Mouse (Mus musculus) cerebellum, adult 2 months (tissue): ENCODE results near the gene Hsf4. TPM values are rescaled to one million over a fixed set of nuclear protein-coding genes. Genes with fewer than 3 reads are reported as not detected.

Experiments
- DNase-seq, 2 experiments: peaks; one replicate each; pipeline ENCODE4 v3.0.0; 2021
- H3K27ac ChIP-seq: fragments of 200-500 bp; 2 replicates; pipeline ENCODE4 v1.5.1; 2012; ENCODE audit warnings: low read length, control low read depth, inconsistent platforms; ENCODE audit not compliant: insufficient read depth
- H3K27me3 ChIP-seq: fragments of 200-500 bp; 2 replicates; pipeline ENCODE4 v1.6.1; 2012; ENCODE audit warnings: inconsistent platforms, mild to moderate bottlenecking, low read length, moderate library complexity; ENCODE audit not compliant: control insufficient read depth, insufficient read depth
- H3K4me1 ChIP-seq: fragments of 200-500 bp; 2 replicates; pipeline ENCODE4 v1.6.1; 2011; ENCODE audit warnings: low read length; ENCODE audit not compliant: control insufficient read depth, insufficient read depth
- H3K4me3 ChIP-seq: fragments of 200-500 bp; replicated peaks from 2 replicates; pipeline ENCODE3; 2011; ENCODE audit warnings: mild to moderate bottlenecking, low read depth, low read length, control low read depth; ENCODE audit not compliant: insufficient read depth
- CTCF ChIP-seq: fragments of 200-500 bp; IDR thresholded peaks from 2 replicates; pipeline ENCODE4 v1.5.1; 2011; ENCODE audit warnings: low read depth, mild to moderate bottlenecking, control low read depth, low read length, moderate library complexity, borderline replicate concordance; ENCODE audit not compliant: insufficient read depth
- POLR2A ChIP-seq: fragments of 200-500 bp; IDR thresholded peaks from 2 replicates; pipeline ENCODE4 v1.6.1; 2011; ENCODE audit warnings: low read length, control low read depth, borderline replicate concordance; ENCODE audit not compliant: insufficient read depth
- WGBS: fragments of 180-500 bp; shearing (Covaris S2); methylation state at CpG from one replicate; pipeline ENCODE4 v1.1.7; 2018; 5-methylcytosine and 5-hydroxymethylcytosine counted together
- polyA plus RNA-seq: library from polyadenylated mRNA; depleted of rRNA; stranded (reverse); fragments of >200 nt; gene quantifications from 2 replicates; pipeline ENCODE4 v1.2.3, GENCODE M21; 2012

The Hsf4 gene
- polyA plus RNA-seq, 1 experiment, result 24.5 TPM

DNA sequence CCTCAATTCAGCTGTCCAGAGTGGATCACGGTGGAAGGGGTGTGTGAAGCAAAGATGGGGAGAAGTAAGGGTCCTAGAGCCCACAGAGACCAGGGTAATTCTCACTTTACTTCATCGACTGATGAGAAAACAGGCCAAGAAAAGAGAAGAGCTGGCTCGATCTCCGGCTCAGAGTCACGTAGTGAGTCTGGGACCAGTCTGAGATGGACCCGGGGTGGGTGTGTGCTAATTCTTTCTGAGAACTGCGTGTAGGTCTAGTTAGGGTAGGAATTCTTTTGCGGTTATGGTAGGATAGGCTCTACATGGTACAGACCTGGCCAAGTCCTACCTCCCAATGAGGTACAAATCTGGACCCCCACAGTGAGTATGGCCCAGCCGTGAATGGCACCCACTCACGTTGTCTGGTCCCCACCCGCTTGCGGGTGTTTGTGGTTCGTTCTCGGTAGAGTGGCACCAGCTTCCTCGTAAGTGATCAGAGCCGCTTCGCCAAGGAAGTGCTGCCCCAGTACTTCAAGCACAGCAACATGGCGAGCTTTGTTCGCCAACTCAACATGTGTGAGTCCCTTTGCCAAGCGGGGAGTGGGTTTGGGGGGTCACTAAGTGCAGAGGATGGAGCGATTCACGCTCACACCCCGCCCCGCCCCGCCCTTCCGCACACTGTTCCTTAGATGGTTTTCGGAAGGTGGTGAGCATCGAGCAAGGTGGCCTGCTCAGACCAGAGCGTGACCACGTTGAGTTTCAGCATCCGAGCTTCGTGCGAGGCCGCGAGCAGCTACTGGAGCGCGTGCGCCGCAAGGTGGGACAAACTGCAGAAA lies 707 bp downstream of the Hsf4 start:
- Histone ChIP-seq H3K4me3 (no peak overlapping the region), H3K27ac (no peak overlapping the region), H3K4me1 (0 out of 2 replicates have a peak, but pooled peaks cover 3% of the 10 kb centered on the region), H3K27me3 (no peaks in the 10 kb centered on the region; the same call in 1 of the 2 replicates)
- no peak for DNase-seq
- TF ChIP-seq POLR2A (no peak), CTCF (no peak)
- 24% methylated on average over 39 of the region's 39 CpGs for WGBS

DNA sequence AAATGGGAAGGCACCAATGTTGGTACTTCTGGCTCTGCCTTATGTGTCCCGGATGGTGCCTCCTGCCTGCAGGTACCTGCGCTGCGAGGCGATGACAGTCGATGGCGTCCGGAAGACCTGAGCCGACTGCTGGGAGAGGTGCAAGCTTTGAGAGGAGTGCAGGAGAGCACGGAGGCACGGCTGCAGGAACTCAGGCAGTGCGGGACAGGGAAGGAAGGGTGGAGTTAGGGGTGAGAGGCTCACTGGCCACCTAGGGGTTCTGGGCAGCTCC lies 1.2 kb downstream of the Hsf4 start:
- 22% methylated on average over 11 of the region's 11 CpGs for WGBS
- H3K27me3 ChIP-seq, result no peaks in the 10 kb centered on the region; the same call in 1 of the 2 replicates
- no peak for DNase-seq
- peaks cover 3% of the 10 kb centered on the region; the same call in 1 of the 2 replicates for H3K4me1 ChIP-seq
- no peak overlapping the region for H3K27ac ChIP-seq
- TF ChIP-seq CTCF (no peak), POLR2A (no peak)
- H3K4me3 ChIP-seq, result no peak overlapping the region

DNA sequence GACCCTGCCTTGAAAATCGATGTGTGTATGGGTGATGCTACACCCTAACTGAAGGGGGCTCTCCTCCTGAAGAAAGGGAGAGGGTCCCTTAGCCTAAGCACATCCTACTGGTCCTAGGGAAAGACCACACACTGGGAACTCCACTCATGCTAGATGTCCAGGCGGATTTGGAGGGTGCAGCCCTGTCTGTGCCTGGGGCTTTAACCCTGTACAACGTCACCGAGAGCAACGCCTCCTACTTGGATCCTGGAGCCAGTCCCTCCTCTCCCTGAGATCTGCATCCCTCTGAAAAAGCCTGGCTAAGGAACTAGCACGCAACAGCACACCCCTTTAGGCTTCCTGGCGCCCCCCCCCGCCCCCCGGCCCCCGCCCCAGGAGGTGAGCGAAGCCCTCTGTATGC lies 5.8 kb downstream of the Hsf4 start:
- DNase-seq, result no peak
- no peaks in the 10 kb centered on the region; the same call in 1 of the 2 replicates for H3K27me3 ChIP-seq
- no peak overlapping the region for H3K4me3 ChIP-seq
- WGBS, result 15% methylated on average over 11 of the region's 11 CpGs
- TF ChIP-seq CTCF (no peak), POLR2A (no peak)
- no peak overlapping the region for H3K27ac ChIP-seq
- H3K4me1 ChIP-seq, result peaks cover 3% of the 10 kb centered on the region

DNA sequence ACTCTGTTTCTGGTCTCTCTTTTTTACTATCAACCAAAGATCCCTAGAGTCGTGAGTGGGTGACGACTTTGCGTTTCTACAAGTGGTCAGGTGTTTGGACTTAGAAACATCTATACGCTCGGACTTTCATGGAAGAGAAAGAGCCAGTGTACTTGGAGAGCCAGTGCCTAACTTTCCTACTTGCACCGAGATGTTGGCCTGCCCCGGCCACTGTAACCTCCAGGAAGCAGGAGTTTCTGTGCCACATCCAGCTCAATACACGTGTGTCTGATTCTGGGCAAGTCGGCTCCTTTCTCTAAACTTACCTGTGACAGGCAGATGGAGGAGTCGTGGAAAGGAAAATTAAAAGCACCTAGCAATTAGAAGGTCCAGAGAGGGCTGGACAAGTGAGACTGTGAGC lies 6.2 kb downstream of the Hsf4 start, which contains the start of gene Nol3:
TSS of gene Nol3 (plus strand) at position 301 of the 400 bp plus-strand sequence.
- WGBS, result 9% methylated on average over 10 of the region's 10 CpGs
- H3K4me3 ChIP-seq, result peak within 1 kb of the TSS; percentile 24
- H3K27ac ChIP-seq, result no peak within 1 kb of the TSS
- TF ChIP-seq CTCF, result no peak
- TF ChIP-seq POLR2A, result no peak
- H3K4me1 ChIP-seq, result peaks cover 3% of the 10 kb centered on the region
- H3K27me3 ChIP-seq, result no peaks in the 10 kb centered on the region; the same call in 1 of the 2 replicates
- DNase-seq, result no peak

DNA sequence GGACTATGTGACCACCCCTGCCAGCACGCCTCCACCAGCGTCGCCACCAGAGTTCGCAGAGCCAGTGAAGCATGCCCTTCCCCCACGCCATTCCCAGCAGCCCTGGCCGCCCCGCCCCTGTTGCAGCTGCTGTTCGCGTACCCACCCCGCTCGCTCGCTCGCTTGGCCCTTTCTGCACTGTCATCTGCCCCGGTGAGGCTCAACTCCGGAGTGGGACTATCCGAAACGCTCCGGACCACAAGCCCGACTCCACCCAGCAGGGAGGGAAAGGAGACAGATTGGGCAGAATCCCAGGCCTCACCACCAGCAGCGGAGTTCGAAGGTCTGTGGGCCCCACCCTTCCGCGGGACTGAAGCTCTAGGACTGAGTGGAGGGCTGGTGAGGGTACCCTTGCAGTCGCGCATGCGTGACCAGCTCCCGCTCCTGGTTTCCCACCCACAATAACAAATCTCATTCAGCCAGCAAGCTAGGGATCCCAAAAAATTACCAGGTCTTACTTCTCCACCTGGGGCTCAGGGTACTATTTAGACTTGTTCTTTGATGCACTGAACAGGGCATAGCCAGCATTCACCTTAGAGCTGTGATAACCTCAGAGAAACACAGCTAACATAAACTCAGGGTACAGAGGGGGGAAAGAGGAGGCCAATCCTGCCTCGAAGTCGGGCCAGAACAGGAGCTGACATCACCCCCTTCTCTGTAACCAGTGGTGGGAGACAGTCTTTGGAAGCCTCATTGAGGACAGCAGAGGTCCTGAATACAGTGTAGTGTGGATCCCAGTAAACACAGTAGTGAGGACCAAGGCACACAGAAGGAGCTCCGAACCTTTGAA lies 6.9 kb downstream of the Hsf4 start:
- peak overlapping the region; percentile 24 for H3K4me3 ChIP-seq
- WGBS, result 14% methylated on average over 30 of the region's 30 CpGs
- no peak for TF ChIP-seq POLR2A
- no peak for TF ChIP-seq CTCF
- H3K27me3 ChIP-seq, result no peaks in the 10 kb centered on the region; the same call in 1 of the 2 replicates
- H3K27ac ChIP-seq, result no peak overlapping the region
- DNase-seq, result no peak
- H3K4me1 ChIP-seq, result peaks cover 3% of the 10 kb centered on the region

DNA sequence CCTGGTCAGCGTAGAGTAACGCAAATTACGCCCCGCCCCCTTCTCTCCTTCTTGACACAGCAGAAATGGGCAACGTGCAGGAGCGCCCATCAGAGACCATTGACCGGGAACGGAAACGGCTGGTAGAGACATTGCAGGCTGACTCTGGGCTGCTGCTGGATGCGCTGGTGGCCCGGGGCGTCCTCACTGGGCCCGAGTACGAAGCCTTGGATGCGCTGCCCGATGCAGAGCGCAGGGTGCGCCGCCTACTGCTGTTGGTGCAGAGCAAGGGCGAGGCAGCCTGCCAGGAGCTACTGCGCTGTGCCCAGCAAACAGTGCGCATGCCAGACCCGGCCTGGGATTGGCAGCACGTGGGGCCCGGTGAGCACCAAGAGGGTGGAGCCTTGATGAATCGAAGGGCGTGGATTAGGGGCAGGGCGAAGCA lies 9.3 kb downstream of the Hsf4 start:
- Histone ChIP-seq H3K4me1 (peaks cover 9% of the 10 kb centered on the region), H3K27me3 (no peaks in the 10 kb centered on the region; the same call in 1 of the 2 replicates), H3K27ac (no peak overlapping the region), H3K4me3 (peak overlapping the region; percentile 57)
- peak; percentile 94 for DNase-seq
- no peak; the same call in 1 of the 2 replicates for TF ChIP-seq CTCF
- peak; percentile 27; the same call in 1 of the 2 replicates for TF ChIP-seq POLR2A
- WGBS, result 2% methylated on average over 28 of the region's 28 CpGs

DNA sequence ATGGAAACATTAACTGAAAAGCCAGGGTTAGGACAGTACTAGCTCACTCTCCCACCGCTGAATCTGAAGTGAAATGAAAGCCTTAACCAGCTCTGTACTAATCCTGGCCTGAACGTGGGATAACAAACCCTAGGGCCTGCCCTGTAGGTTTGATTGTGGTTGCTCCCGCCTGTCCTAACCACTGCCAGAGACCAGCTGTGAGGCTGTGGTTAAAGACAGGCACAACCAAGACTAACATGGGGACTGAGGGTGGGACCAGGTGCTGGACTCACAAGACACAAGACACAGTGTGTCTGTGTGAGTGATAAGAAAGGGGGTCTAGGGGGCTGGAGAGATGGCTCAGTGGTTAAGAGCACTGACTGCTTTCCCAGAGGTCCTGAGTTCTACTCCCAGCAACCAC lies 11.0 kb downstream of the Hsf4 start:
- no peak for DNase-seq
- Histone ChIP-seq H3K27ac (no peak overlapping the region), H3K27me3 (no peaks in the 10 kb centered on the region; the same call in 1 of the 2 replicates), H3K4me3 (no peak overlapping the region), H3K4me1 (peaks cover 9% of the 10 kb centered on the region)
- TF ChIP-seq CTCF (no peak), POLR2A (no peak)
- WGBS, result 78% methylated on average over 3 of the region's 3 CpGs
